Mouse (Mus musculus) midbrain, postnatal 0 days (tissue): ENCODE measurements around the gene Olfr615. TPM values are rescaled to one million over a fixed set of nuclear protein-coding genes. Genes with fewer than 3 reads are reported as not detected.

ENCODE experiments used
- ATAC-seq: fragments of 200-750 bp; cut with Nextera tagmentation; 2 replicates; pipeline ENCODE4 v1.8.0; 2017; ENCODE audit warnings: moderate number of reproducible peaks, mild to moderate bottlenecking, moderate TSS enrichment, moderate library complexity; ENCODE audit not compliant: low FRiP score
- DNase-seq: peaks from one replicate; pipeline ENCODE4 v3.0.0-alpha.2; 2015; ENCODE audit warnings: low spot score
- H3K27ac ChIP-seq: fragments of 300-500 bp; sonication (generic); 2 replicates; pipeline ENCODE4 v1.5.1; 2014; ENCODE audit warnings: low read depth, mild to moderate bottlenecking, low read length, mixed read lengths
- H3K27me3 ChIP-seq: fragments of 300-500 bp; sonication (generic); 2 replicates; pipeline ENCODE4 v1.6.1; 2014; ENCODE audit warnings: low read length, control low read depth, mixed read lengths; ENCODE audit not compliant: insufficient read depth
- H3K36me3 ChIP-seq: fragments of 300-500 bp; sonication (generic); 2 replicates; pipeline ENCODE4 v1.6.1; 2014; ENCODE audit warnings: low read length, control low read depth, mixed read lengths; ENCODE audit not compliant: insufficient read depth
- H3K4me1 ChIP-seq: fragments of 300-500 bp; sonication (generic); 2 replicates; pipeline ENCODE4 v1.6.1; 2014; ENCODE audit warnings: mild to moderate bottlenecking, control low read depth, antibody characterized with exemption, low read length, mixed read lengths; ENCODE audit not compliant: insufficient read depth
- H3K4me2 ChIP-seq: fragments of 300-500 bp; sonication (generic); 2 replicates; pipeline ENCODE4 v1.6.1; 2014; ENCODE audit warnings: low read depth, mild to moderate bottlenecking, low read length, mixed read lengths; ENCODE audit not compliant: poor library complexity, severe bottlenecking
- H3K4me3 ChIP-seq: fragments of 300-500 bp; sonication (generic); 2 replicates; pipeline ENCODE4 v1.5.1; 2014; ENCODE audit warnings: low read depth, mild to moderate bottlenecking, low read length, moderate library complexity
- H3K9ac ChIP-seq: fragments of 300-500 bp; sonication (generic); replicated peaks from 2 replicates; pipeline ENCODE4 v1.6.1; 2014; ENCODE audit warnings: mild to moderate bottlenecking, low read length, moderate library complexity, mixed read lengths; ENCODE audit not compliant: poor library complexity, severe bottlenecking
- H3K9me3 ChIP-seq: fragments of 300-500 bp; sonication (generic); 2 replicates; pipeline ENCODE4 v1.6.1; 2016; ENCODE audit warnings: low read length, control low read depth
- CTCF ChIP-seq: IDR thresholded peaks from 2 replicates; pipeline ENCODE4 v1.5.1; 2016; ENCODE audit warnings: antibody characterized with exemption, mild to moderate bottlenecking
- WGBS: fragments of 180-500 bp; shearing (Covaris S2); extraction: QIAGEN DNeasy Blood & Tissue Kit; methylation state at CpG from one replicate; pipeline ENCODE4 v1.1.7; 2014; 5-methylcytosine and 5-hydroxymethylcytosine counted together
- microRNA-seq: library from miRNA; unstranded; fragments of <30 nt; microRNA quantifications from one replicate; pipeline ENCODE4, GENCODE M21; 2016; ENCODE audit warnings: borderline number of aligned reads
- polyA plus RNA-seq: library from polyadenylated mRNA; unstranded; fragments of >200 nt; fragmentation: Nextera tagmentation; extraction: Ambion mirVana; gene quantifications from 2 replicates; pipeline ENCODE4 v1.2.1, GENCODE M21; 2015
- total RNA-seq: library from RNA; depleted of rRNA; stranded (reverse); fragments of >200 nt; gene quantifications from 2 replicates; pipeline ENCODE4 v1.2.3, GENCODE M21; 2014; rRNA removed

Olfr615 gene
- total and polyA plus RNA-seq, 2 experiments from 2014 or later = not detected

DNA sequence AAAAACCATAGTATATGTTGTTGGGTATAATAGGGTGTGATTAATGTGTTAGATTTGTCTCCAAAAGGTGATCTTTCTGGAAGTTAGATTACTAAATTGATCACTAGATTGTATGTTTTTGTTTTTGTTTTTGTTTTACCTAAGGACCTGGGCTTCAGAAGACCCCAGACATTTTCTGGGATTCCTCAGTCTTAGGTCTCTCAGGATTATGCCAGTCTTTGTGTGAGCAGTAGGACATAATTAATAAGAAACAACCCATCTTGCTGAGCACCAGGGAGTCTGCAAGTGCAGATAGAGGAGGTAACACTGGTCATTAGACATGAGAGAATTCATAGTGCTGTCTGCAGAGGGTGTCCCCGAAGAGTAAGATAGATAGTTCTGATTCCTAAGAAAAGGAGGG, 16.9 kb downstream of the Olfr615 start, which contains the start of gene Olfr617:
Gene Olfr617 (plus strand): TSS at position 301 of the 400 bp plus-strand sequence.
- TF ChIP-seq CTCF = no peak
- WGBS = 84% methylated on average over 1 of the region's 1 CpGs
- H3K4me2 ChIP-seq = no peak within 1 kb of the TSS

GRCm38 (mm10) chr7:103589803-103590202, 33.9 kb downstream of the Olfr615 start, which contains the start of gene Olfr618:
Gene Olfr618, plus strand, starts transcription at chr7:103590103.
- Histone ChIP-seq H3K4me3 (no peak within 1 kb of the TSS), H3K27ac (no peak within 1 kb of the TSS), H3K4me2 (no peak within 1 kb of the TSS), H3K9me3 (no peaks in the 10 kb centered on the region), H3K4me1 (no peaks in the 10 kb centered on the region), H3K36me3 (no peaks in the 10 kb centered on the region), H3K27me3 (no peaks in the 10 kb centered on the region), H3K9ac (no peak within 1 kb of the TSS)
- ATAC-seq (no peak), DNase-seq (no peak)
- WGBS = 64% methylated on average over 2 of the region's 2 CpGs
- no peak for TF ChIP-seq CTCF

More for the DNA sequence above, 16.9 kb downstream of the Olfr615 start, which contains the start of gene Olfr617:
- Histone ChIP-seq H3K36me3 (no peaks in the 10 kb centered on the region), H3K4me3 (no peak within 1 kb of the TSS), H3K9ac (no peak within 1 kb of the TSS), H3K27ac (no peak within 1 kb of the TSS), H3K4me1 (no peaks in the 10 kb centered on the region), H3K9me3 (no peaks in the 10 kb centered on the region), H3K27me3 (no peaks in the 10 kb centered on the region)
- no peak for ATAC-seq
- no peak for DNase-seq

DNA sequence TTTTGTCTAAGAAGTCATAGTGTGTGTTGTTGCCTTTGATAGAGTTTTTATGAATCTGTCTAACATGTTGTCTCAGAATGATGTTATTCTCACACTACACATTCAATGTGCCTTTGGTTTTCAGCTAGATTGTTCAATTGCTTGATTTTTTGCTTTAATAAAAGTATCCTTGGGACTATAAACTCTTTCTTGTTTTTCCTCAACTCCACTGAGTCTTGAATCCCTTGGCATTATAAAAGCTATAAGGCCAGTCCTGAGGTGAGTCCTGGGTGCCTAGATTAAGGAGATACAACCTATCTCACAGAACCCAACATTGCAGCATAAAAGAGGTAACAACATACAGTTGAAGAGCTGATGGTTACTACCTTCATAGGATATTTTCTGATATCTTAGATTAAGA, 44.4 kb downstream of the Olfr615 start, which contains the start of gene Olfr619:
Gene Olfr619 (plus strand): TSS at position 301 of the 400 bp plus-strand sequence.
- TF ChIP-seq CTCF = no peak
- Histone ChIP-seq H3K4me2 (no peak within 1 kb of the TSS), H3K27ac (no peak within 1 kb of the TSS), H3K4me3 (no peak within 1 kb of the TSS), H3K9ac (no peak within 1 kb of the TSS), H3K27me3 (no peaks in the 10 kb centered on the region), H3K9me3 (no peaks in the 10 kb centered on the region), H3K36me3 (no peaks in the 10 kb centered on the region), H3K4me1 (no peaks in the 10 kb centered on the region)
- DNase-seq (no peak), ATAC-seq (no peak)

GRCm38 (mm10) chr7:103607425-103607824, 51.5 kb downstream of the Olfr615 start:
- no peak for TF ChIP-seq CTCF
- Histone ChIP-seq H3K4me1 (no peaks in the 10 kb centered on the region), H3K9ac (no peak overlapping the region), H3K4me2 (no peak overlapping the region), H3K36me3 (no peaks in the 10 kb centered on the region), H3K9me3 (no peaks in the 10 kb centered on the region), H3K27me3 (no peaks in the 10 kb centered on the region), H3K27ac (no peak overlapping the region), H3K4me3 (no peak overlapping the region)
- ATAC-seq (no peak), DNase-seq (no peak)
- WGBS = 88% methylated on average over 2 of the region's 2 CpGs

- no peak within 1 kb of the TSS for H3K27ac ChIP-seq
- DNase-seq (no peak), ATAC-seq (no peak)
- no peak within 1 kb of the TSS for H3K9ac ChIP-seq
- H3K4me1 ChIP-seq = no peaks in the 10 kb centered on the region
- WGBS = 84% methylated on average over 2 of the region's 2 CpGs
- no peak within 1 kb of the TSS for H3K4me3 ChIP-seq
- no peaks in the 10 kb centered on the region for H3K27me3 ChIP-seq
- H3K9me3 ChIP-seq = no peaks in the 10 kb centered on the region
- no peaks in the 10 kb centered on the region for H3K36me3 ChIP-seq
- no peak for TF ChIP-seq CTCF
- H3K4me2 ChIP-seq = no peak within 1 kb of the TSS
These were observed 56.6 kb downstream of the Olfr615 start, which contains the start of gene Olfr620 for GRCm38 (mm10) chr7:103612434-103612833. Gene Olfr620, minus strand, starts transcription at chr7:103612534.

Small RNA genes within 50 kb of the gene (microRNA-seq; reads per million reads assigned to microRNA genes)
- gene Gm26506 = not detected

Other genes with a start within 250 kb of the Olfr615 start
Only the 30 nearest of the 32 such genes appear.
- gene Olfr598, start 232.5 kb upstream of the Olfr615 start, total RNA-seq = not detected in 2 replicates
- gene Olfr598, start 232.5 kb upstream of the Olfr615 start, polyA plus RNA-seq = not detected in 2 replicates
- not detected in 2 replicates for gene Olfr599, start 220.2 kb upstream of the Olfr615 start, total RNA-seq
- not detected in 2 replicates for gene Olfr599, start 220.2 kb upstream of the Olfr615 start, polyA plus RNA-seq
- not detected in 2 replicates for gene Olfr600, start 206.4 kb upstream of the Olfr615 start, total RNA-seq
- not detected in 2 replicates for gene Olfr600, start 206.4 kb upstream of the Olfr615 start, polyA plus RNA-seq
- gene Olfr601, start 193.4 kb upstream of the Olfr615 start, total RNA-seq = not detected in 2 replicates
- gene Olfr601, start 193.4 kb upstream of the Olfr615 start, polyA plus RNA-seq = not detected in 2 replicates
- not detected in 2 replicates for gene Olfr603, start 169.9 kb upstream of the Olfr615 start, total RNA-seq
- not detected in 2 replicates for gene Olfr603, start 169.9 kb upstream of the Olfr615 start, polyA plus RNA-seq
- not detected in 2 replicates for gene Usp17lc, start 141.0 kb upstream of the Olfr615 start, total RNA-seq
- gene Usp17lc, start 141.0 kb upstream of the Olfr615 start, polyA plus RNA-seq = not detected in 2 replicates
- gene Olfr605, start 110.6 kb upstream of the Olfr615 start, total RNA-seq = not detected in 2 replicates
- gene Olfr605, start 110.6 kb upstream of the Olfr615 start, polyA plus RNA-seq = not detected in 2 replicates
- not detected in 2 replicates for gene Olfr606, start 107.0 kb upstream of the Olfr615 start, total RNA-seq
- gene Olfr606, start 107.0 kb upstream of the Olfr615 start, polyA plus RNA-seq = not detected in 2 replicates
- gene Olfr607, start 91.9 kb upstream of the Olfr615 start, total RNA-seq = not detected in 2 replicates
- not detected in 2 replicates for gene Olfr607, start 91.9 kb upstream of the Olfr615 start, polyA plus RNA-seq
- gene Olfr608, start 86.2 kb upstream of the Olfr615 start, total RNA-seq = not detected in 2 replicates
- not detected in 2 replicates for gene Olfr608, start 86.2 kb upstream of the Olfr615 start, polyA plus RNA-seq
- gene Olfr609, start 58.0 kb upstream of the Olfr615 start, total RNA-seq = not detected in 2 replicates
- not detected in 2 replicates for gene Olfr609, start 58.0 kb upstream of the Olfr615 start, polyA plus RNA-seq
- not detected in 2 replicates for gene Olfr610, start 44.0 kb upstream of the Olfr615 start, total RNA-seq
- gene Olfr610, start 44.0 kb upstream of the Olfr615 start, polyA plus RNA-seq = not detected in 2 replicates
- gene Olfr611, start 35.2 kb upstream of the Olfr615 start, total RNA-seq = not detected in 2 replicates
- gene Olfr611, start 35.2 kb upstream of the Olfr615 start, polyA plus RNA-seq = not detected in 2 replicates
- not detected in 2 replicates for gene Olfr612, start 13.4 kb upstream of the Olfr615 start, total RNA-seq
- not detected in 2 replicates for gene Olfr612, start 13.4 kb upstream of the Olfr615 start, polyA plus RNA-seq
- gene Olfr613, start 8.0 kb upstream of the Olfr615 start, total RNA-seq = not detected in 2 replicates
- not detected in 2 replicates for gene Olfr613, start 8.0 kb upstream of the Olfr615 start, polyA plus RNA-seq
- gene Olfr616, start 13.1 kb downstream of the Olfr615 start, total RNA-seq = not detected in 2 replicates
- gene Olfr616, start 13.1 kb downstream of the Olfr615 start, polyA plus RNA-seq = not detected in 2 replicates
- not detected in 2 replicates for gene Olfr617, start 17.0 kb downstream of the Olfr615 start, total RNA-seq
- not detected in 2 replicates for gene Olfr617, start 17.0 kb downstream of the Olfr615 start, polyA plus RNA-seq
- gene Olfr618, start 34.0 kb downstream of the Olfr615 start, total RNA-seq = not detected in 2 replicates
- not detected in 2 replicates for gene Olfr618, start 34.0 kb downstream of the Olfr615 start, polyA plus RNA-seq
- gene Olfr619, start 44.5 kb downstream of the Olfr615 start, total RNA-seq = not detected in 2 replicates
- not detected in 2 replicates for gene Olfr619, start 44.5 kb downstream of the Olfr615 start, polyA plus RNA-seq
- not detected in 2 replicates for gene Olfr620, start 56.5 kb downstream of the Olfr615 start, total RNA-seq
- not detected in 2 replicates for gene Olfr620, start 56.5 kb downstream of the Olfr615 start, polyA plus RNA-seq
- gene Olfr622, start 86.6 kb downstream of the Olfr615 start, total RNA-seq = not detected in 2 replicates
- not detected in 2 replicates for gene Olfr622, start 86.6 kb downstream of the Olfr615 start, polyA plus RNA-seq
- gene Olfr623, start 107.6 kb downstream of the Olfr615 start, total RNA-seq = not detected in 2 replicates
- gene Olfr623, start 107.6 kb downstream of the Olfr615 start, polyA plus RNA-seq = not detected in 2 replicates
- not detected in 2 replicates for gene Olfr624, start 115.1 kb downstream of the Olfr615 start, total RNA-seq
- gene Olfr624, start 115.1 kb downstream of the Olfr615 start, polyA plus RNA-seq = not detected in 2 replicates
- gene Olfr625-ps1, start 126.6 kb downstream of the Olfr615 start, total RNA-seq = not detected in 2 replicates
- gene Olfr625-ps1, start 126.6 kb downstream of the Olfr615 start, polyA plus RNA-seq = not detected in 2 replicates
- not detected in 2 replicates for gene Olfr243, start 158.6 kb downstream of the Olfr615 start, total RNA-seq
- gene Olfr243, start 158.6 kb downstream of the Olfr615 start, polyA plus RNA-seq = not detected in 2 replicates
- gene Olfr628, start 174.3 kb downstream of the Olfr615 start, total RNA-seq = not detected in 2 replicates
- not detected in 2 replicates for gene Olfr628, start 174.3 kb downstream of the Olfr615 start, polyA plus RNA-seq
- not detected in 2 replicates for gene Olfr629, start 188.9 kb downstream of the Olfr615 start, total RNA-seq
- not detected in 2 replicates for gene Olfr629, start 188.9 kb downstream of the Olfr615 start, polyA plus RNA-seq
- not detected in 2 replicates for gene Olfr630, start 201.3 kb downstream of the Olfr615 start, total RNA-seq
- not detected in 2 replicates for gene Olfr630, start 201.3 kb downstream of the Olfr615 start, polyA plus RNA-seq
- gene Olfr69, start 215.5 kb downstream of the Olfr615 start, total RNA-seq = not detected in 2 replicates
- gene Olfr69, start 215.5 kb downstream of the Olfr615 start, polyA plus RNA-seq = not detected in 2 replicates
- gene Olfr68, start 223.6 kb downstream of the Olfr615 start, total RNA-seq = not detected in 2 replicates
- not detected in 2 replicates for gene Olfr68, start 223.6 kb downstream of the Olfr615 start, polyA plus RNA-seq